Mouse (Mus musculus) hindbrain, postnatal 0 days (tissue): Measurements from ENCODE around the gene Olfr782. TPM values are rescaled to one million over a fixed set of nuclear protein-coding genes. Genes with fewer than 3 reads are reported as not detected.
"Not testable (repeated sequence)": the region's sequence is repeated elsewhere in the genome, so short reads cannot be mapped to it uniquely, and the experiment has no call there.

Experiments
- ATAC-seq: fragments of 200-750 bp; cut with Nextera tagmentation; 2 replicates; pipeline ENCODE4 v1.8.0; 2017; ENCODE audit warnings: mild to moderate bottlenecking, moderate TSS enrichment, moderate library complexity
- DNase-seq: peaks from one replicate; pipeline ENCODE4 v3.0.0-alpha.2; 2015; ENCODE audit warnings: low spot score
- H3K27ac ChIP-seq: fragments of 300-500 bp; sonication (generic); 2 replicates; pipeline ENCODE4 v1.5.1; 2014; ENCODE audit warnings: mild to moderate bottlenecking
- H3K27me3 ChIP-seq: fragments of 300-500 bp; sonication (generic); 2 replicates; pipeline ENCODE4 v1.6.1; 2014; ENCODE audit warnings: low read length, mixed read lengths; ENCODE audit not compliant: insufficient read depth
- H3K36me3 ChIP-seq: fragments of 300-500 bp; sonication (generic); 2 replicates; pipeline ENCODE4 v1.6.1; 2014; ENCODE audit warnings: low read length, mixed read lengths; ENCODE audit not compliant: insufficient read depth
- H3K4me1 ChIP-seq: fragments of 300-500 bp; sonication (generic); 2 replicates; pipeline ENCODE4 v1.6.1; 2014; ENCODE audit warnings: antibody characterized with exemption, low read length, mixed read lengths; ENCODE audit not compliant: insufficient read depth
- H3K4me2 ChIP-seq: fragments of 300-500 bp; sonication (generic); 2 replicates; pipeline ENCODE4 v1.6.1; 2014; ENCODE audit warnings: low read depth, mild to moderate bottlenecking, low read length, moderate library complexity, mixed read lengths
- H3K4me3 ChIP-seq: fragments of 300-500 bp; sonication (generic); 2 replicates; pipeline ENCODE4 v1.5.1; 2014; ENCODE audit warnings: low read length
- H3K9ac ChIP-seq: fragments of 300-500 bp; sonication (generic); replicated peaks from 2 replicates; pipeline ENCODE4 v1.6.1; 2014; ENCODE audit warnings: mild to moderate bottlenecking, low read length, moderate library complexity, mixed read lengths
- H3K9me3 ChIP-seq: fragments of 300-500 bp; sonication (generic); 2 replicates; pipeline ENCODE4 v1.6.1; 2016; ENCODE audit warnings: low read length, mixed read lengths
- CTCF ChIP-seq: IDR thresholded peaks from 2 replicates; pipeline ENCODE4 v1.5.1; 2016; ENCODE audit warnings: antibody characterized with exemption, control low read depth, low read depth
- WGBS: fragments of 180-500 bp; shearing (Covaris S2); extraction: QIAGEN DNeasy Blood & Tissue Kit; methylation state at CpG from one replicate; pipeline ENCODE4 v1.1.7; 2014; 5-methylcytosine and 5-hydroxymethylcytosine counted together
- polyA plus RNA-seq: library from polyadenylated mRNA; unstranded; fragments of >200 nt; fragmentation: Nextera tagmentation; extraction: Ambion mirVana; gene quantifications from 2 replicates; pipeline ENCODE4 v1.2.1, GENCODE M21; 2015
- total RNA-seq: library from RNA; depleted of rRNA; stranded (reverse); fragments of >200 nt; gene quantifications from 2 replicates; pipeline ENCODE4 v1.2.3, GENCODE M21; 2014; rRNA removed

The Olfr782 gene
- not detected in 2 replicates for total RNA-seq
- not detected in 2 replicates for polyA plus RNA-seq

GRCm38 (mm10) chr10:129348550-129348949 lies at the start of gene Olfr782:
Gene Olfr782 (plus strand): TSS chr10:129348850.
- H3K36me3 ChIP-seq: no peaks in the 10 kb centered on the region
- no peaks in the 10 kb centered on the region for H3K9me3 ChIP-seq
- no peaks in the 10 kb centered on the region for H3K27me3 ChIP-seq
- no peaks in the 10 kb centered on the region for H3K4me1 ChIP-seq
- H3K9ac ChIP-seq: no peak within 1 kb of the TSS
- WGBS: 81% methylated on average over 3 of the region's 3 CpGs
- DNase-seq (no peak), ATAC-seq (no peak)
- TF ChIP-seq CTCF: no peak
- no peak within 1 kb of the TSS for H3K4me2 ChIP-seq
- no peak within 1 kb of the TSS for H3K4me3 ChIP-seq
- no peak within 1 kb of the TSS for H3K27ac ChIP-seq

- H3K4me2 ChIP-seq, DNase-seq, H3K9me3 ChIP-seq, H3K4me1 ChIP-seq, H3K27me3 ChIP-seq, ATAC-seq, H3K27ac ChIP-seq, H3K9ac ChIP-seq, H3K36me3 ChIP-seq, H3K4me3 ChIP-seq: not testable (repeated sequence)
- WGBS: 53% methylated on average over 1 of the region's 1 CpGs
Observed at GRCm38 (mm10) chr10:129312973-129313372, 35.7 kb upstream of the Olfr782 start.

DNA sequence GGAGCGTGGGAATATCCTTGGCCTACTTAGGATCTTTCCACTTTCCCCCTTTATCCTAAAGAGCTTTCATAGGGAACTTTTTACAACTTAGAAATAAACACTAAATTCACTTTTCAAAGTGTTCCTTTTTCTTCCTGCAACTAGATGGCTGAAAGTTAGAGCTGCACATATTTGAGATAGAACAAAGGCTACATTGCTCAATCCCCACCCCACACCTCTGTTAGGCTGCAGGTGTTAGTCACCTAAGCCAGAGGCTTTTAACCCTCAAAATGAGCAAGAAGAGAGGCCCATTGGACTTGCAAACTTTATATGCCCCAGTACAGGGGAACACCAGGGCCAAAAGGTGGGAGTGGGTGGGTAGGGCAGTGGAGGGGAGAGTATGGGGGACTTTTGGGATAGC lies 35.1 kb upstream of the Olfr782 start:
- H3K36me3 ChIP-seq, H3K27me3 ChIP-seq, ATAC-seq, H3K4me1 ChIP-seq, H3K4me2 ChIP-seq, H3K9ac ChIP-seq, H3K4me3 ChIP-seq, H3K27ac ChIP-seq, DNase-seq, H3K9me3 ChIP-seq: not testable (repeated sequence)
- no CpG with 5 or more reads among the region's 1 CpGs for WGBS

- Histone ChIP-seq H3K9ac (no peak within 1 kb of the TSS), H3K27ac (no peak within 1 kb of the TSS), H3K9me3 (no peaks in the 10 kb centered on the region), H3K27me3 (no peaks in the 10 kb centered on the region), H3K4me2 (no peak within 1 kb of the TSS), H3K36me3 (no peaks in the 10 kb centered on the region), H3K4me1 (no peaks in the 10 kb centered on the region), H3K4me3 (no peak within 1 kb of the TSS)
- ATAC-seq: no peak
- no peak for TF ChIP-seq CTCF
- WGBS: 85% methylated on average over 3 of the region's 3 CpGs
- DNase-seq: no peak
Observed at GRCm38 (mm10) chr10:129317817-129318216, 30.8 kb upstream of the Olfr782 start, which contains the start of gene Olfr780. Gene Olfr780 (plus strand): TSS chr10:129318117.

DNA sequence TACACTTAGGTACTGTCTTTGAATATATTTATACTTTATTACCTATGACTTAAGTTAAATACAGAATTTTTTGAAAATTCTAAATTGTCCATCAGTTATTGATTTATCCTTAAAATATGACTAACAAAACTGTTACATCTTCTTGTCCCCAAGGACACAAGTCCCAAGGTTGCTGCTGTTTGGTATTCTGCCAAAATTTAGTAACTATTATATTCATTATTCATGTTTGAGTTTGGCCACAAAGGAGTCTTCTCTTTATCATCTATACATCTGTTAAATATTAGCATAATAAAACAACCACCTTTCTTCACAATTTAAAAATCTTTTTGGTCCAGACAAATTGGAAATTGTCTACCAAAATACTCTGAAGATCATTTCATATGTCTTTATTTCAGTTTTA lies 20.1 kb upstream of the Olfr782 start, which contains the start of gene Olfr781:
Gene Olfr781 (plus strand): TSS at position 301 of the 400 bp plus-strand sequence.
- no peaks in the 10 kb centered on the region for H3K4me1 ChIP-seq
- no peak within 1 kb of the TSS for H3K4me3 ChIP-seq
- H3K4me2 ChIP-seq: no peak within 1 kb of the TSS
- no peaks in the 10 kb centered on the region for H3K9me3 ChIP-seq
- no peak within 1 kb of the TSS for H3K27ac ChIP-seq
- H3K27me3 ChIP-seq: no peaks in the 10 kb centered on the region
- H3K9ac ChIP-seq: no peak within 1 kb of the TSS
- ATAC-seq (no peak), DNase-seq (no peak)
- no peak for TF ChIP-seq CTCF
- H3K36me3 ChIP-seq: no peaks in the 10 kb centered on the region

DNA sequence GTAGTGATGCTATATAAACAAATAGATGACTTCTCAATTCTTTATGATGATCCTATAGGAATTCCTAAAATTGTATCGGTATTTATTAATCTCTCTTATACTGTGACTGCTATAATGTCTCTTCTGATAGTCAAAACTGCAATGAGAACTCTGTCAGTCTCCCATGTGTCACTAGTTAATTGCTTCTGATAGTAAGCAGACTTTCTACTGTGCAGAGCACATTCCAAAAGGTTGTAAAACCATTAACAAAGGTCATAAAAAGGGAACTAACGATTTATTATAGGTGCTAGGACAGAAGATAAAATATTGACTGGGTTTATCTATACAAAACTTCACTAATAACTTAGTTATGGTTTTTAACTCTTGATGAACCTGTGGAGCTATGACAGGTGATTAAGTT lies 3.8 kb downstream of the Olfr782 start:
- 80% methylated on average over 2 of the region's 2 CpGs for whole genome bisulfite sequencing
- not testable (repeated sequence) for H3K4me1 ChIP-seq, H3K4me2 ChIP-seq, ATAC-seq, DNase-seq, H3K27me3 ChIP-seq, H3K9ac ChIP-seq, H3K4me3 ChIP-seq, H3K36me3 ChIP-seq, H3K9me3 ChIP-seq, H3K27ac ChIP-seq

DNA sequence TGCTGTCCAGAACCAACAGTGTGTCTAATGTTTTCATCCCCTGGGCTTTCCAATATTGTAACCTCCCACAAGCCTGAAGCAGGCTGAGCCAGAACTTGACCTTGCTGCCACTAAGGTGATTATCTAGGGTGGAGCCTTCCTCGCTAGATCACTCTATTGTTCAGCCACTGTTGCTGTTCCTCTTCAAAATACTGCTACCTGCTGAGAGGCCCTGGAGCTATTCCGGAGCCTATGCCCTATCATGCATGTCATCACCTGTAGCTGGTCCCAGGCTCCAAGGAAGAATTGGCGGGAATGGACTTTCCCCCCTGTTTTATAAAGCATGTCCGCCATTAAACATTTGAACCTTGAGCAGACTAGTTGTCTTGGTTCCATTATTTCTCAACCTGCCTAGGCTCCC lies 7.8 kb downstream of the Olfr782 start:
- H3K27ac ChIP-seq, H3K4me2 ChIP-seq, H3K9me3 ChIP-seq, DNase-seq, H3K36me3 ChIP-seq, ATAC-seq, H3K4me3 ChIP-seq, H3K27me3 ChIP-seq, H3K4me1 ChIP-seq, H3K9ac ChIP-seq: not testable (repeated sequence)
- WGBS: 84% methylated on average over 4 of the region's 4 CpGs
